Mouse (Mus musculus): ENCODE measurements around the gene Bcl9. TPM values are rescaled to one million over a fixed set of nuclear protein-coding genes. Genes with fewer than 3 reads are reported as not detected.
A peak's percentile ranks its signal among the peaks of the same experiment; 100 is the strongest.

Bcl9 gene
- 10 to 100 TPM; 58.7 to 60.7 TPM for total RNA-seq (2021)
- long read RNA-seq, full-length matches to known transcripts: 4 of 37 reads
- long read RNA-seq, partial matches to known transcripts: 22 of 37 reads
- long read RNA-seq, other reads (novel, unspliced or antisense): 11 of 37 reads

DNA sequence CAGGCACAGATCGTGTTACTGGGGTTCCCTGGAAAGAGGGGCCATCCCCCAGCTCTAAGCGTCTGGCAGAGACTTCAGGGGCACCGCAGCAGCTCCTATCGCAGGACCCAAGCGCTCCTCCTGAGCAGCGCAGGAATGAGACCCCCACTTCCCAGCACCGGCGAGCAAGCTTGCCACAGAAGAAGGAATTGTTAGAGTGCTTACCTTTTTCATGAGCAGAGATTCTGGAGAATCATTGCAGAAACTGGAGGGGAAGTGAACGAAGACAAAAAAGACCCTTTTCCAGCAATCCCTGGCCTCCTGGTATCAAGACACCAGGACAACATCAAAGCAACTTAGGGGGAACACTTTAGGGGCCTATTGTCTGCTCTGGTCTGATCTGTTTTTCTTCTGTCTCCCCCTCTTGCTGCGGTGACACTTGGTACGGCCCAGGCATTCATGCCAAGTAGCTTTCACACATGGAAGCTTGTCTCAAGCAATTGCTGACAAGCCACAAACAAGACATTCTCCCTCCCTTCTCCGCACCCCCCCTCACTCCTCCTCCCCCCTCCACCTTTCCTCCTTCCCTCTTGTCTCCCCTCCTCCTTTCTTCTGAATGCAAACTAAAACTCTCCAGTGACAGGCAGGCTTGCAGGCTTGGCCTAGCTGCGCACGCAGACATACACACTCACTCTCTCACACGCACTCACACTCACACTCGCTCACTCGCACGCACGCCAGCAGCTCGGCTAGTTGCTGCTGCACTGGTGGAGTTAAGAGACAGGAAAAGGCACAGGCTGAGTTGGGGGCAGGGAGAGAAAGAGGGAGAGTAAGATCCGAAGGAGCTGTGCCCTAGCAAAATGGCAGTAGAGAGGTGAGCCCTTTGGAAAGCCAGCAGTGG lies at the start of gene Bcl9:
Bcl9 (minus strand) TSS at position 365 of the 880 bp plus-strand sequence.
- peak; percentile 85 to 91 for DNase-seq (ENCODE audit: low spot score in 2 of 2)

DNA sequence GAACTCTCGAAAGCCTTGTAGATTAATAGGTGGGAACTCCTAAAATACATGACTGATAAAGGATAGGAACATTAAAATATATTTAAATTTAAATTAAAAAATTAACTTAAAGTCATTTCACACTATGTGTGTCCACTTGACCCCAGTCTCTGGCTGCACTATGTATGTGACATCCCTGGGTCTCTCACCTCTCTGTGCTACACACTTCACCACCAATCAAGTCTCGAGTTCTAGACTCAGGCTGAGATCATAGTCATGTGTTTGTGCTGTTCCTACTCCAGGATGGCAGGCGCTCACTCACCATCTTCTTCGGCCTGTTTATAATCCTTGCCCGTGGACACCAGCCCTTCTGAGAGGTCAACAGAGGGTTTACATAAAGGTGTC lies 41.5 kb upstream of the Bcl9 start:
- DNase-seq (ENCODE audit: low spot score in 2 of 2): no peak

DNA sequence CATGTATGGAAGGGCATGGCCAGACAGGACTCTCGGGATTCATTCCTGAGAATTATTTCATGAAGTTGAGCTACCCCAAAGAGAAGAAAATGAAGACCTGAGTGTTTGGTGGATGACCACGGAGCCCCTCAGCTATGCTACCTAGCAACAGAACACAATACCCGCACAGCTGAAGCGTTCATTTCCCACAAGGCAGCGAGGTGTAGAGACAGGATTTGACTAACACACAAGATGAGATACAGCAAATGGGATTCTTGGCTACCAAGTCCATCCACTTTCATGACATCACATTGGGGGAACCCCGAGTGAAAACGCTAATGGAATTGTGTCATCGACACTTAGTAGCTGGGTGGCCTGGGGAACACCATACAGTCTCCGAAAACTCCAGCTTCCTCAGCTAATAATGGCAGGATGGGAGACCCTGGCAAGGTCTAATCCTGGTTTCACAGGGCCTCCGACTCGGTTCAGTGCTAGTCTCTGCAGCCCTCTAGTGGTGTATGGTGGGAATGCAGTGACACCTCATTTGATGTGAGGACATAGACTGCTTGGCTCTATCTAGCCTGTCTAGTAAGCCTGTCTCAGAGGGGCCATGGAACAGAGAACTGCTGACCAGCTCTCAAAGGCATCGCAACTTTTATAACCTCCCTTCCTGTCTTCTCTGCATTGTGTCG lies 40.9 kb upstream of the Bcl9 start:
- peak; percentile 81 to 97 for DNase-seq (ENCODE audit: low spot score in 2 of 2)

DNA sequence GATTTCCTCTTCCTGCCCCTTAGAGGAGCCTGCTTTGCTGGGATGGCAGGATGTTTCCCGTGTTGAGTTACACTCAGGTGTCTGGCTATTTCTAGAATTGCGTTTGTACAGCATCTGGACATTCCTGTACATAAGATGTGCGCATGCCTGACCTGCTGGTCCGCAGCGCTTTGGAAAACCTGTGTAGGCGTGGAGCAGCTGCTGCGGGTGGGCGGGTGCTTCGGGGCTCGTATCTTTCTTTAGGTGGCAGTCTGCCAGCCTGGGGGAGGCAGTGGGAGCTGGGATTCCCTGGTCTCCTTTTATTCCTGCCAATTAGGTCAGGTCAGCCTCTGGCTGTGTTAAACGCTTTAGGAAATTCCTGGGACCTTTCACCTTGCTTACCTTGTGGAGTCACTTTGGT lies 39.6 kb upstream of the Bcl9 start:
- DNase-seq (ENCODE audit: low spot score in 2 of 2): peak; percentile 36 to 64

DNA sequence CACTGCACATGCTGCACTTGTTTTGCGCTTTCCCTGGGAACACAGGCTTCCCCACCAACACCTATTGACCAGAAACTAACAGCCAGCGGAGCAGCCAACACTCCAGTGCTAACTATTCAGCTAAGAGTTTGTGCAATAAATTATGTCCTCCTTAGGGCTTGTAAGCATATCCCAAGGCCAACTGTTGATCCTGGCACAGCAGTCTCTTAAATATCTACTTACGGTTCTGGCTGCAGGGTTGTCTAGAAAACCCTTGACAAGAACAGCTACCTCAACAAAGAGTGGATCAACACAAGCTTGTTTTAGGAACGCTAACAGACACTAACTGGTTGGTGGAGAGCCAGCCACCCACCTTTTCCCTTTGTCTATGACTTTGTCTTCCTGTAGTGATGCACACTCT lies 38.6 kb upstream of the Bcl9 start:
- DNase-seq (ENCODE audit: low spot score in 2 of 2): no peak

DNA sequence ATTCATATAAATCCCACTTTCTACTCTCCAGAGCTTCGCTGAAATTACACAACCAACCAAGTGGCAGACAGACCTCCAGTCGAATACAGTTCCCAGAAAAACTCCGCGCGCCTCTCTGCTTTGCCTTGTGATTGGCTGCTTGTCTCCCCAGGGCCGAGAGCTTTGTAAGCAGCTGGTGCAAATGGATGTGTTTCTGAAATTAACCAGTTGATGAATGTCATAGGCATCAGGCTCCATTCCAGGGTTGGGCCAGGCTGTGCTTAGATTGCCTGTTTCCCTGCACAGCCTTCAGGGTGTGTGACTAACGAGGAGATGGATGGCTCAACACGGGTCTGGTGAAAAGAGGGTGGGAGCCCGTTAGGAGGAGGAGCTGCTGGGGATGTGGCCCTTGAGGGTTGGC lies 36.9 kb upstream of the Bcl9 start:
- DNase-seq (ENCODE audit: low spot score in 2 of 2): peak in 1 of 2 experiments; percentile 50

DNA sequence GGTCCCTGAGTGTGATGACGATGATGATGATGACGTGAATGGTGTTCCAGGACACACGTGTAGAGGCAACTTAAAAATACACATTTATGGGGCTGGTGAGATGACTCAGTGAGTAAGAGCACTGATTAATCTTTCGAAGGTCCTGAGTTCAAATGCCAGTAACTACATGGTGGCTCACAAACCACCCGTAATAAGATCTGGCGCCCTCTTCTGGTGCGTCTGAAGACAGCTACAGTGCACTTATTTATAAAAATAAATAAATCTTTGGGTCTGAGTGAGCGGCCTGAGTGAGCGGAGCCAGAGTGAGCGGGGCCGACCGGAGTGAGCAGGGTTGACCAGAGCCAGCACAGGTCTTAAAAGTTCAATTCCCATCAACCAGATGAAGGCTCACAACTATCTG lies 34.5 kb upstream of the Bcl9 start:
- peak in 1 of 2 experiments; percentile 38 for DNase-seq (ENCODE audit: low spot score in 2 of 2)

DNA sequence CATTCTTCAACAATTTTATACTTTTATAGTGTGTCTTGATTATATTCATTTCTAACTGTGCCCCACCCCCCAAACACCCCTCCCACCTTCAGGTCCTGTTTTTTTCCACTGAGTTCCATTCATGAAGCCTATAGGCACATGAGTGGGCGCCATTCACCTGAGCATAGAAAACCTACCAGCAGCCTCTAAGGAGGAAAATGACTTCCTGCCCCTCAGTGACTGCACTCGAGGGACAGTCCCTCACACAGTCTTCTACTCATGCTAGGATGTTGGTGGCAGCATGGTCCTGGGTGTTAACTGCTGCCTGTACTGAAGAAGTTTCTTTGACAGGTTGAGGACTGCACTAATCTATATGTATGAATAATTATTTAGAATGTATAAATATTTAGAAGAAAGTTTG lies 30.1 kb upstream of the Bcl9 start:
- DNase-seq (ENCODE audit: low spot score in 2 of 2): no peak

DNA sequence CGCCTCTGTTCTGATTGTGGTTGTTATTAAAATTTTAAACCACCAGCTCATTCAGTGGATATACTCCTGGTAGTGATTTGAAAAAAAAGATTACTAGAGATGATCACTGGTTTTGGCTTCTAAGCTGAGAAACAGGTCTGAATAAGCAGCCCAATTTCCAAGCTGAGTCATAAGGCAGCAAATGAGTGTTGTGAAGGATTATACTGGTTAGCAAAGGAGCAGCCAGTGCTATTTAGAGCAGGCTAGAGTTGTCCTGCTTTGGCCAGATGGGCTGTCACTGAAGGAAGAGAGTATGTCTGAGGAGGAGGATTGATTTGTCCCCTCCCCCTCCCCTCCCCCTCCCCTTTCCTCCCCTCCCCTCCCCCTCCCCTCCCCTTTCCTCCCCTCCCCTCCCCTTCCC lies 29.6 kb upstream of the Bcl9 start:
- DNase-seq (ENCODE audit: low spot score in 2 of 2): no peak

DNA sequence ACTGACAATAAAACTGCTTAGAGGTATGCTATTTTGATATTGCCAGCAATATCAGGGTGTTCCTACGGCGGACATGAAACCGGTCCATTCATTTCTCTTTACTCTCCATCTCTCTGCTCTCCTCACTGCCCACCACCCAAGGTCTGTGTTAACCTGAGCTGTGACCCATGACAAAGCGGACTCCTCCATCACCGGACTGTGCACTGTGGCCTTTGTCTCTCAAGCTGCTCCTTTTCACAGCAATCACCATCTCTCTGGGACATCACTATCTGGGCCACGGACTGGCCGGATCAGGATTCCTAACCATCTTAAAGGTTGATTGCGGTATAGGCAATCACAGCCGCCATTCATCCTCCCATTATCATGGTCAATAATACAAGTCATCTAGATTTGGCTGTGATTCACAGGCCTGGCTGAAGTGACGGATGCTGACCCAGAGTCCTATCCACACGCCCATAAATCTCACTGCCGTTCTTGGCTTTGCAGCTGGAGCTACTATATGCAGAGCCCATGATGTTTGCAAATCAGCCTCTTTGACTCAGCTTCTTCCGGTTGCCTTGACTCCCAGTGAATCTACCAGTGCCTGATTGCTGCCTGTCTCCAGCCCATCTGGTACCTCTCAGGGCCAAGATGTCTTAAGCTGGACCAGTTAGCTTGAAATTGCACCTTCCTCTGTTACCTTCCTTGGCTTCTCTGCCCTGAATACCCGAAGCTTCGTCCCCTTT lies 28.1 kb upstream of the Bcl9 start:
- DNase-seq (ENCODE audit: low spot score in 2 of 2): no peak

DNA sequence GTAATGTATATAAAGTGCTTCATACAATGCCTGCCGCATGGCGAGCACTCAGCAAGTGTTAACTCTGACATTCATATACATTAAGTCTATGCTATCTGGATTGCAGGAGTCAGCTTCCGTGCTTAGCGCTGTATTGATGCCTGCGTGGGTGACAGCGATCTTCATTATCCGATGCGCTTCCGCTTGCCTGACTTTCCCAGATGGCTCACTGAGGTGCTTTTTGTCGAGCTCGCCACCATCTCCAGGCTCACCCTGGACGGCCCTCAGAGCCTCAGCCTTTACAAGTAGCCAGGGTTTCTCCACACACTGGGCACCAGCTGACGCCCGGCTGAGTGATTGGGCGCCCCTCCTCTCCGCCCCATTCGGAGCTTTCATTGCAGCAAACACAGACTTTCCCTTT lies 26.3 kb upstream of the Bcl9 start:
- DNase-seq (ENCODE audit: low spot score in 2 of 2): peak in 1 of 2 experiments; percentile 27

DNA sequence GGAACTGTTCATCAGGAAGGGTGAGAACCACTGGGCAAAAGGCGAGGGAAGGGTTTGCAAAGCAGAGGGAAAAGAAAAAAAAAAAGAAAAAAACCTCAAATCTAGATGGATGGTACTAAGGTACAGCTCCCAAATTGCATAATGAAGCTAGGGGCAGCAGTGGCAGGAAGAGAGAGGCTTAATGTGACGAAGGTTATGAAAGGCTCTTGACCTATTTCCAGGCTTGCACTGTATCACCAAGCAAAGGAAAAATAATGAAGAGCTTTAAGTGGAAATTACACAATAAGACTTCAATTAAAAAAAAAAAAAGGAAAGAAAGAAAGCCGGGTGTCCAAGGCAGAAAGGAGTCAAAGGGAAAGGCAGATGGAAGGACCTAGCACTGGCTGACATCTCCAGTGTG lies 19.6 kb upstream of the Bcl9 start:
- DNase-seq (ENCODE audit: low spot score in 2 of 2): no peak

DNA sequence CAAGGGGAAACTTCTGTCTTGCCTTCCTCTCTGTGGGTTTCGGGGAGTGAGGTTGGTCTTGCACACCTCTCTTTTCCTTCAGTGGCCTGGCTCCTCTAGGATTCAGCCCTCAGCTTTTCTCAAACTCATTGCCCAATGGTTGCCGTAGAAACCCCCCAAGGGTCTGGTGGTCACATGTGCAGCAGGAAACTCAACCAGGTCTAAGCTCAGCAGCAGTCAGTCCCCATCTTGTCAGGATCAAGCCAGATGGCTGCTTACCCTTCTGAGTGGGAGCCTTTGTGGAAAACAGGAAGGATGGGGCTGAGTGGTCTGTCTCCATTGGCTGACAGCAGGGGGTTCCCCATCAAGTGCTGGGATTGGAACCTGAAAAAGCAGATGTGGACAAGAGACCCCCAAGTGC lies 15.7 kb upstream of the Bcl9 start:
- no peak for DNase-seq (ENCODE audit: low spot score in 2 of 2)

DNA sequence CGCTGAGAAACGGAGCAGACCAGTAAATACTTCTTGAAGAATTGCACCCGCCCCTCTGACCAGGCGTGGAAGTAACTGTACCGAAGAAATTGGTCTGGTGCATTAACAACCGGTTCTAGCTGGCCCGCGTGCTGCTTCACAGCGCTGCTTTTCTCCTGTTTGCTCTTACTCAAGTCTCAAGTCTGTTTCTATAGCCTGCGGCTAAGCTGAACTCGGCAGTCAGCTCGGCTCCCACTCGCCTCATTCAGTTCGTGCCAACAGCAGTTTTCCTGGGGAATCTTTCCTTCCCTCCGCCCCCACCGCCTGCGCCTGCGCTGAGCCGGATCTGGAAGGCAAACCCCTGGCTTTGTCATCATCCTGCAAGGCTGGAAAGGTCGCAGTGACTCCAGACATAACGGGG lies 14.3 kb upstream of the Bcl9 start:
- peak; percentile 58 to 74 for DNase-seq (ENCODE audit: low spot score in 2 of 2)

DNA sequence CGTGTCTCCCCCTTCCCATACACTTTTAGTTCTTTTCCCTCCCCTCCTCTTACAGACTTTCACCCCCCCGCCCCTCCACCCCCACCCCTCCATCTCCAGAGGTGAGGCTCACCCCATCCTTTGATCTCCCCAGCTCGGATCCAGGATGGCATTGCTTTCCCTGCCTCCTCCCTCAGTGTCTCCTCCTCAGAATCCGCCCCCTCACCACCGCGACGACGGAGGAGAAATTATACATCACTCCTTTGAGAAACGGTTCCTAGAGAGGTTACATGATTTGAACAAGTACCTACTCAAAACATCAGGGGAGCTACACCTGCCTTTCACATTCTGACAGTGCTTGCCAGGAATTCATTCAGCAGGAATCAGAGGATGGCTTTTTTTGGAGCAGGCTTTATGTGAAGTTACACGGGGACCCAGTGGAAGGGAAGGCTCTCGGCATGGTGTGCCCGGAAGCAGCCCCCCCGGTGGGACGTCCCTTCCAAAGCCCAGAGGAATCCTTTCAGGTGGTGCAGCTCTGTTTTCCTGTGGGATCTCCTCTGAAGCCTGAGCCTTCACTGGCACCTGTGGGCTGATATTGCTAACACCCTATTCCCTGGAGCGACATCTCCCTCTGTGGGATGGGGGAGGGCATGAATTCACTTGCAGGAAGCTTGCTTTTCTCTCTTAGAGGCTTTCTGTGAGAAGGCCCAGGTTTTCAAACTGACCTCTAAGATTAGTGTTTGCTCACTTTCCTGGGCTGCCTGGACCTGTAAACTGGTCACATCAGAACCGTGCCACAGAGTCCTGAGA lies 12.2 kb upstream of the Bcl9 start:
- DNase-seq (ENCODE audit: low spot score in 2 of 2): no peak

DNA sequence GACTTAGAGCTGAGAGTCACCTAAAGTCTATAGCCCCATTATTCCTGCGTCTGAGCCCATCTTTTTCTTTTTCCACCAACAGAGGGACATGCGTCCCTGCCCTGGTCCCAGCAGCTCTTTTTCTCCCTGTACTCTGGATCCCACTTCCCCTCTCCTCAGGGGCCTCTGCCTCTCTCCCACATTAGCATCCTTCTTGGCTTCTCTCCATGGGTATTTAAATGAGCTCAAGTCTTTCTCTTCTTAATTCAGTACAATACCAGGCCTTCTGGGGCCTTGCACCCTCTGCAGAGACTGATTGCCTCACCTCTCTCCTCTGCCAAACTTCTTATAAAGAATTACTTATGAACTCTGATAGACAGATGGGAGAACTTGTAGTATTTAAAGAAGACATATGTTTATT lies 10.7 kb upstream of the Bcl9 start:
- no peak for DNase-seq (ENCODE audit: low spot score in 2 of 2)

DNA sequence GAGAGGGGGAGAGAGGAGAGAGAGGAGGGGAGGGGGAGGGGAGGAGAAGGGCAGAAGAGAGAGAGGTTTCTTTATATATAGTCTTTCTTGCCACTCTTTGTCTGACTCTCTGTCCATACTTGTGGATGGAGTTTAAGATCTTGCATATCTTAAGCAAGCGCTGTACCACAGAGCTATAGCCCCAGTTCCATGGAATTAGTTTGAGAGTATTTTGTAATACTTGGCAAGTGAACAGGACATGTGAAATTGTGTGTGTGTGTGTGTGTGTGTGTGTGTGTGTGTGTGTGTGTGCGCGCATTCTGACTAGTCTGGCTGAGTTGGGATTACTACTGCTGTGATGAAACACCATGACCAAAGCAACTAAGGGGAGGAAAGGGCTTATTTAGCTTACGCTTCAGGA lies 8.2 kb upstream of the Bcl9 start:
- no peak for DNase-seq (ENCODE audit: low spot score in 2 of 2)

DNA sequence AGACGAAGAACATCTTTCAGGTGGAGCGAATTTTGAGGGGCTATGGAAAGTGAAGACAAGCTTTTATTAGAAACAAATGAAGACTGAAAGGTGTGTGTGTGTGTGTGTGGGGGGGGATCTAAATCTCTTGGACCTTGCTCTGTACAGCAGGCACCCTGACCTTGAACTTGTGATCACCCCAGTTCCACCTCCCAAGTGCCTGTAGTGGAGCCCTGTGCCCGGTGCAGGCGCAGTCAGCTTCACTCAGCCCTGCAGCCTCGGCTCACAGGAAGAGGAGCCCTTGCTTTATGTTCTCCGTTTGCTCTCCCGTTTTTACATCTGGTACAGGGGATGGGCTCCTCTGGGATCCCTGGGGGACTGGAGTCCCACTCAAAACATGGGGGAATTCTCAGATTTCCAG lies 3.9 kb upstream of the Bcl9 start:
- no peak for DNase-seq (ENCODE audit: low spot score in 2 of 2)

DNA sequence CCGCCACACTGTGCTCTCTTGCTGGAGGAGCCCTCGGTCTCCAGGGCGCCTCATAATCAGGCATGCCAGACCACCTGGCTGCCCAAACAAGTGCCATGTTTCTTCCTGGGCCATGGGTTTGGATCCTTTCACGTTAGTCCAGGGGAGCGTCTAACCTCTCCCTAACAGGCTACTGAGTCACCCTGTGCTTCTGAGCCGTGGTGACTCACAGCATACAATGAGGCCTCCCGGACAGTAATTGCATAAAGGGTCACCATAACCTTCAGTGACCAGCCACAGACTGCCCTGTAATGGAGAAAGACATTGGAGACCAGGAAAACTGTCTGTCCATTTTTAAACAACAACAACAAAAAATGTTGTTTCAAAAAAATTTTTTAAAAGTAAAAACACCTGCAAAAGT lies 2.7 kb upstream of the Bcl9 start:
- DNase-seq (ENCODE audit: low spot score in 2 of 2): no peak

DNA sequence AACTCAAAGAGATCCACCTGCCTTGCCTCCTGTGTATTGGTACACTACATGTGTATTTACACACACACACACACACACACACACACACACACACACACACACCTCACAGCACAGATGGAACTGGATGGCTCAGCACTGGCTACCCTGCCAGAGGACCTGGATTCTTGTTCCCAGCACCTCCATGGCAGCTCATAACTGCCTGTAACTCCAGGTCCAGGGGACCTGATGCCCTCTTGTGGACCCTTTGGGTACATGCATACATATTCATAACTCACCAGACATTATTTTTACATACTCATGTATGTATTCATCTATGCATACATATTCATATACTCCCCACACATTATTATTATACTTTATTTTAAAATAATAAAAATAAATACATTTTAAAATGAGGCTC lies 2.2 kb upstream of the Bcl9 start:
- DNase-seq (ENCODE audit: low spot score in 2 of 2): no peak

DNA sequence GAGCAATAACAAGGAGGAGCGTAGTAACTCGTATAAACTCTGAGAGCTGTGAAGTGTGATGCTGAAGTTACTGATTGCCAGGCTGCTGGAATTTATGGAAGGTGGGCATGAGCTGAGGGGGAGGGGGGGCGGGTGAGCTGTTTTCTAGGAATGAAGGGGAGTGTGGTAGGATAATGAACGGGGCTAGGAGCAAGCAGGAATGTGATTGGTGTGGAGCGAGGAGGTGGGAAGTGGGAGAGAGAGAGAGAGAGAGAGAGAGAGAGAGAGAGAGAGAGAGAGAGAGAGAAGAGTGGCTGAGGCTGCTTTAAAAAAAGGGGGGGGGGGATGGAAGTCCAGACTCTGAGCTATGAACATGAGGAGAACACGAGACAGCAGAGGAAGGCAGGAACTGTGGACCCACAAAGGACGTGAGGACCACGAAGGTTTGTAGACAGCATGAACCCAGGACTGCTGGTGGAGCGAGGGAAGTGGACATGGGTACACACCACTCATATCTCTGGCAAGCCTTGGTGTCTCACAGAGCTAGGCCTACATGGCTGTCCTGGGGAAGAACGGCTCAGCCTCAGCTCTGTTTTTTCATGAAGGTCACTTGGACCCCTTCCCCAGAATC lies 1.2 kb upstream of the Bcl9 start:
- no peak for DNase-seq (ENCODE audit: low spot score in 2 of 2)
